Mouse (Mus musculus) lung, postnatal 25 days (tissue): ENCODE data around the gene Nup205.

Experiments
- DNase-seq: peaks from one replicate; pipeline ENCODE4 v3.0.0; 2022; ENCODE audit warnings: low spot score

Gene Nup205

GRCm38 (mm10) chr6:35251807-35252476 is 74.7 kb downstream of the Nup205 start:
- no peak for DNase-seq

DNA sequence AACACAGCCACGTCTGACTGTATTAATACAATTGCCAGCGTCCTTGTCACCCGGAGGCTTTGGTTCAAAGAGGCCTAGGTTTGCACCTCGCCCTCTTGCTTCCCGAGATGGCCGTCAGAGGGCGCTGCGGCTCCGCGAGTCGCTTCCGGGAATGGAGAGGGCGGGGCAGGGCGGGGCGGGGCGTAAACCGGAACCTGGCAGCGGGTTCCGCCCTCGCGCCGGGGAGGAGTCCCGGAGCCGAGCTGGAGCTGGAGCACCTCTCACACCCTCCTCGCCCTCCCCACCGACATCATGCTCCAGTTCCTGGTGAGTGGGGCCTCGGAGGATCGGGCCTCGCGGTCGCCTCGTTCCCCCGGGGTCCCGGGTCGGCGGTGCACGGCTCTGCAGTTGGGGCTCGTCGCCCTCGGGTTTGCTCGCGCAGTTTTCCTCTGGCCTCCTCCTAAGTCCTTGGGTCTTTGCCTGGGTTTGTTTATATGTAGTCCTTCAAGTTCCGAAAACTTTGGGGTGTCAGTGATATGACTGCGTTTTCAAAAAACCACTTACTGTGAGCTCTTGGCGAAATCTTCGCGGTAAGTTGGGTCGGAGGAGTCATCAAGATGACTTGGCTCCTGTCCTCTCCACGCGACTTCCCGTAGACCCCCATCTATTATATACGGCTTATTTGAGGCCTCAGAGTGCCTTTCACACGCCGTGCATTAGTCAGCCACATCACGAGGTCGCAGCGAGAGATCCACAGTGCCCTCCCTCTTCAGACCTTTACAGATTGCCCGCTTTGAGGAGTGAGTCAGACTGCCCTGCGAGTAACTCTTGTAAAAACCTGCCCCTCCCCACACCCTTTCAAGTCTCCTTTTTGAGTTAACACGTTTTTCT is 75.5 kb downstream of the Nup205 start:
- peak; percentile 86 for DNase-seq

GRCm38 (mm10) chr6:35253474-35253873 is 76.3 kb downstream of the Nup205 start:
- DNase-seq: no peak

- DNase-seq: no peak
Measured at GRCm38 (mm10) chr6:35254136-35254904, 77.1 kb downstream of the Nup205 start.

- DNase-seq: no peak
Measured at GRCm38 (mm10) chr6:35255017-35255416, 77.8 kb downstream of the Nup205 start.

DNA sequence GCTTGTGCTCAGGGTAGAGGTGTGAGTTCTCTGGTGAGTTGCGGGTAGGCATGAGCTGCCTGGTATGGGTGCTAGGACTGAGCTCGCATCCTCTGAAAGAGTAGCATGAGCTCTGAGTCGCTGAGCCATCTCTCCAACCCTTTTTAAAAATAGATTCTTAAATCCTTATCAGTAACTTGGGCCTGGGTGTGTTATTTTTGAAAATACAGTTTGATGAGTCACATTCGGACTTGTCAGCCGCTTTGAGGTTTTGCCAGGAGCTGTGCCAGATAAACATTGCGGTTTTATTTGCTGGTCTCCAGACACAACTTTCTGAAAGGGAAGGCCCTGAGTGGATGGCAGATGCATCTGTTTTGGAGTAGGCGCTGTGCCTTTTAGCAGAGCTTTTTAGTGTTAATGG is 79.5 kb downstream of the Nup205 start:
- peak; percentile 44 for DNase-seq

GRCm38 (mm10) chr6:35257626-35258190 is 80.5 kb downstream of the Nup205 start:
- DNase-seq: no peak

- DNase-seq: no peak
Measured at GRCm38 (mm10) chr6:35258922-35259321, 81.7 kb downstream of the Nup205 start.

DNA sequence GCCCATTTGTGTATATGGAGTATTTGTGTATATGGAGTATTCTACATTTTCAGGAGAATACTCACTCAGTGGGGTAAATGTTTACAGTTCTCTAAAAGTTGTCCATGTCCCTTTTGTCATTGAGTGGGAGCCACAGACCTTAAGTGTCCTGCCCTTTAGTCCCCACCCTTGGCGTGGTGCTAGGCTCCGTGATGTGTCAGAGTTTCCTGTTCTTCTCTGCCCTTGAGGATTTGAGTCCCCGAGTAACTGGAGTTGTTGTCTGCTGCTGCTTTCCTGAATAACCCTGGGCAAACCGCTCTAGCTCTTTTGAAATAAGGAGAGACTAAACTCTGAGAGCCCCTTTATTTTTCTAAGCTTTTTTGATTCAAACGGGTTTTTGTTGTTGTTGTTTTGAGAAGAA is 82.3 kb downstream of the Nup205 start:
- DNase-seq: no peak

- no peak for DNase-seq
Measured at GRCm38 (mm10) chr6:35260531-35260930, 83.3 kb downstream of the Nup205 start.

GRCm38 (mm10) chr6:35265580-35266278 is 88.5 kb downstream of the Nup205 start:
- no peak for DNase-seq

- no peak for DNase-seq
Measured at GRCm38 (mm10) chr6:35268711-35269110, 91.5 kb downstream of the Nup205 start.

- DNase-seq: no peak
Measured at GRCm38 (mm10) chr6:35269643-35270042, 92.4 kb downstream of the Nup205 start.

DNA sequence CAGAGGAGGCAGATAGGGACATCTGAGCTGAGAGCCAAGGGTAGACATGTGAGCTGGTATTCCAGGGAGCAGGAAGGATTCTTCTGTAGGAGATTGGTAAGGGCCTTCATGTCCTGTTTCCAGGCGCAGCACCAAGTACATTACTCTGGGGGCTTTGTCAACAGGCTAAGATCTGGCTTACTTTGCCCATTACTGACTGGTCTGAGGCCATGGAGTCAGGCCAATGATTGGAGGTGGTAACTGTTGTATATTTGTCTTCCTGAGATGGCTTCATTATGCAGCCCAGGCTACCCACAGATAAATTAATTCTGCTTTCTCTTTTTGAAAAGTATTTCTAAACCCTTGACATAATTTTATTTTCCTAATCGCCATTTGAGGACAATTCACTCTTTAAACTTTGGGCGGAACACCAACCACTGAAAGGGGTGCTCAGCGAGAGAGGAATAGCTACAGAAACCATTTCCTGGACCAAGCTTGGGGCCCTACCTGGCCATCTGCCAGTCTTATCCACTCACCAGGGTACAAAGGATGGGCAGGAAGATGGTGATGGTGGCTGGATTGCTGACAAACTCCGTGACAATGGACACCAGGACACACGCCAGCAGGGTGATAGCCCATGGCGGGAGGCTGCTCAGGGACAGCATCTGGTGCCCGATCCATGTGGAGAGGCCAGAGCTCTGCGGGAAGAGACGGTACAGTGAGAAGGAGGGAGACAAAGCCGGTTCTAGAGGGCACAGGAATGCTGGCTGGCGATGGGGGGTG is 94.1 kb downstream of the Nup205 start:
- no peak for DNase-seq

- no peak for DNase-seq
Measured at GRCm38 (mm10) chr6:35271868-35272765, 94.9 kb downstream of the Nup205 start.

DNA sequence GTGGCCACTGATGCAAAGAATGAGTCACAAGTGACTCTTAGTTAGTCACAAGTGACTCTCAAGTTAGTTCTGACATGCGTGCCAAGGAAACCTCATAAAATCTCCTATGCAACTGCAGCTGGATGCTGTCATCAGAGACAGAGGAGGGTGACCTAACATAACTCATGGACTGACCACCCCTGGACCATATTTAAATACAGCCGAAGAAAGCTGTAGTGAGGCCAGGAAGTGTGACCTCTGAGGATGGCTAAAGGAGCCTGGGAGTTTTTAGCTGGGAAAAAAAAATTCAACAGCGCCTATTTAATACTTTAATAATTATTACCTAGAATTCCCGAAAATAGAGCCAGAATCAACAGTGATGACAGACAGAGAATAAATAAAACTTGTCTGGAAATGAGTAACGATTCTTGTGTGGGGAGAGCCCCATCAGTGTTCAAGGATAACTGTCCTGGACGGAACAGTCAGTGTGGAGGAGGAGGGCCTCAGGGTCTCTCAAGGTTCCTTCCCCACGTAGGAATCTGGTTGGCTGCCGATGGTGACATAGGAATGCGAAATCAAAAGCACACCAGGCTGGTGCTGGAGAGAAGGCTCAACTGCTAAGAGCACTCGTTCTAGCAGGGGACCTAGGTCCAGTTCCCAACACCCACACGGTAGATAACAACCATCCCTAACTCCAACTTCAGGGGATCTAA is 96.3 kb downstream of the Nup205 start:
- no peak for DNase-seq

DNA sequence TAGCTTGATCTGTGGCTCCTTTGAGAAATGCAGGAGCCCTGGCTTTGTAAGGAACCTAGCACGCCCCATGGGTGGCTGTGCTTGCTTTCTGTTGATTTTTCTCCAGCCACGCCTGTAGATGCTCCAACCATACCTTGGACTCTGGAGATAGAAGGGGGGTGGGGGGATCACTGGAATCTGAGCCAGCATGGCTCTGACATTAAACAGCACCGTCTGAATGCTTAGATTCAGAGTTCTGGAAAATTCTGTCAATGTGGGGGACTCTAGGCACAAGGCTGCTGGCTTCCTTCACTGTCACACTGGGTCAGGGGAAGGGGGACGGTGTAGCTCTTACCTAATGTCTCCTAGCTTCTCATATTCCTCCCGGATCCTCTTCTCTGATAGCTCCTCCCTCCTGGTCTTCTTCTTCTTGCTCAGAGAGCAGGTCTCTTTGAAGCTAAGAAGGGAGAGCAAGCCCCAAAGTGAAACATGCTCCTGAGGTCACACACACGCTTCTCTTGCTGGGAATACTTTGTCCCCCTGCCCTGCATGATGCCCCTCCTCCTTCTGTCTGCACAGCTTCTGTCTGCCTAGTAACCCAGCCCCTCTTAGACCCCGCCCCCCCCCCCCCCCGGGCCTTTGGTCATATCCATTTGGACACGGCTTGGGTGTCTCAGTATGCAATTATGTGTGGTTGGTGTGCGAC is 100.8 kb downstream of the Nup205 start:
- DNase-seq: no peak

GRCm38 (mm10) chr6:35279306-35279705 is 102.1 kb downstream of the Nup205 start:
- DNase-seq: no peak
